Mouse (Mus musculus) megakaryocyte progenitor cell, adult 5-6 weeks (primary cell): ENCODE measurements at regions not wholly inside any gene's neighbourhood (a gene's known extent, or its start where the extent isn't known, plus 50 kb on each side); places are given as distances from the start of the nearest gene placed in this dataset.

Experiments
- ATAC-seq: replicated peaks from 2 replicates; pipeline ENCODE4 v1.8.0; 2016; ENCODE audit warnings: mild to moderate bottlenecking, moderate TSS enrichment, inconsistent platforms; ENCODE audit not compliant: poor library complexity

GRCm38 (mm10) chr4:142329600-142329999 lies 90.4 kb upstream of the Kazn start:
- ATAC-seq = no peak

DNA sequence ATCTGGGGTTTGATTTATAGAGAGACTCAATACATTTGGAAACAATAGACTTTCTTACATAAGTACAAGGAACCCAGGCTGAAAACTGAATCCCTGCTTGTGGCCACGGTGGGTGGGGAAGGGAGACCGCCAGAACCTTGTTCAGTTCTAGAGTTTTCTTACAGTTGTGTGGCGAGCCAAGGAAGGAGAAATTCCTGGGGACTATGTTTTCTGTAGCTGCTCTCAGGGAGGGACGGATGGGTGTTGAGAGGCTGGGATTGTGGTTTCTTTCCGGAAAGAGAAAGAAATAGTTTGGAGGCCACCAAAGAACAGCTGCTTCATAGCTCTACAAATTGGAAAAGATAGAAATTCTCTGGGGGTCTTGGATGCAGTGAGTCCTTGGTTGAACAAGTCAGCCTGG lies 87.3 kb upstream of the Kazn start:
- ATAC-seq = no peak

DNA sequence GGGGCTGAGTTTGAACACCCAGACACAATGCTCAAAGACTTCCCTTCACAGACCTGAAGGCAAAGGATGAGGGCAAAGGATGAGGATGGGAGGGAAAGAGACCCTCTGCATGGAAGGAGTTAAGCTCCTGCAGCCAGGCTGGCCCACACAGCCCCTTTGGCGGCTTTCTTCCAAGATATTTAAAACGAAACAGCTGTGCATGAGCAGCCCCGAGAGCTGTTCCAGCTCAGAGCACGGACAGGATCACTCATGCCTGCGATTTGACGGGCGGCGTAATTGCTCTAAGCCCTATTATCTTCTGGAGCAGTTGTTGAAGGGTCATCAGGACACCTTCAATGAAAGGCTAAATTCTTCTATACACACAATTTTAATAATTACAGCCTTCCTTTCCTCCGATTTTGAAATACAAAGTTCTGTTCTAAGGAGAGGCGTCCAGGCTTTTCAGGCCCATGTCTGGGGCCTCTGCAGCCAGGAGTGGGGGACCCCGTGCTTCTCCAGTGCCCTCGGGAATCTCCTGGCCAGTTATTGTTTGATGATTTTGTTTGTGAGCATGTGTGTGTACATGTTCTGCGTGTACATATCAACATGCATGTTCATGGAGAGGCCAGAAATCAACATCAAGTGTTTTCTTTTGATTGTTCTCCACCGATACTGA lies 82.1 kb upstream of the Kazn start:
- ATAC-seq = no peak

DNA sequence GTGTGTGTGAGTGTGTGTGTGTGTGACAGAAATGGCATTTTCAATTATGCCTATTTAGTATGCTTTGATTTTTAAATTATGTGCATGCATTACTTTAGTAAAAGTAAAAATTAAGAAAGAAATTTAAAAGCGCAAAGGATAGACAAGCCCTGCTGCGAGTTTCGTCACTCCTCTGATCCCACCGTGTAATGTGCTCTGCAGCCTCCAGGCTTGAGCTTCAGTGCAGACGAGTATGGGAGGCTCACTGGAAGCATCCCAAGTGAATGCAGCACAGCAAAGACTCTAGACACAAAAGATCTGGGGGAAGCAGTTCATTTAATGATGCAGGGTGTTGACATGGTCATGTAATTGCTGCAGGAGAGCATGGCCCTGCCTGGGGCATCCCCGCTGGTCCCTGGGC lies 71.1 kb upstream of the Kazn start:
- ATAC-seq = no peak

DNA sequence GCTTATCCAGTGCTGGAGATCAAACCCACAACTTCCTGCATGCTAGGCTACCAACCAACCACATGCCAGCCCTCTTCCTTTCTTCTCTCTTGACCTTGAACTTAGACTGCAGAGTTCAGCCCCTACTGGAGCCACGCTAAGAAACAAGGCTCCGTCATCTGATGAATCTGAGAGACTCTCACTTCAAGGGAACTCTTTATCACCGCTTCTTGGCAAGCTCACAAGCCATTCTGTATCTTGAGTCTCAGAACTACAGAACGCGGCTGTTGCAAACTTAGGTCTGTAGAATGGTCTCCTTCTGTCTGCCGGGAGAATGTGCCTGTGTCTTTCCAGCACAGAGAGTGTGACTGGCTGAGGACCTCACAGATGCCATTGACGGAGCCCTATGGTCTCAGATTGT lies 69.1 kb upstream of the Kazn start:
- no peak; the same call in 1 of the 2 replicates for ATAC-seq

DNA sequence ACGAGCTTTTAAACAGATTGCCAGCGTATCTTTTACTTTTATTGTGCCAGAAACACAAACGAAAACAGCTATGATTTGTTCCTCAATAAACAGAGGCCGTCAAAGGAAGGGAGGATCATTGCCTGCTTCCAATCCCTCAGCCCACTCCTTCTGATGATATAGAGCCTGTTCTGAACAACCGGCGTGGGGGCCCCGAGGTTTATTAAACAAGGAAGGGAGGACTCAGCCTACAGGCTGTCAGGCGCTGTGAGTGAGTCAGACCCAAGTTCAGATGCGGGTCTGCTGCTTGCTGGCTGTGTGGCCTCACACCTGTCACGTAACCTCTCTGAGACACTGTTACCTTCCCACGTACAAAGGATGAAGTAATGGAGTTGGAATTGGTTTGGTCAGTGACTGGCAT lies 68.1 kb upstream of the Kazn start:
- ATAC-seq = no peak

GRCm38 (mm10) chr4:142306076-142306475 lies 66.9 kb upstream of the Kazn start:
- ATAC-seq = no peak

- ATAC-seq = no peak
Observed at GRCm38 (mm10) chr4:142303374-142304020, 64.3 kb upstream of the Kazn start.

DNA sequence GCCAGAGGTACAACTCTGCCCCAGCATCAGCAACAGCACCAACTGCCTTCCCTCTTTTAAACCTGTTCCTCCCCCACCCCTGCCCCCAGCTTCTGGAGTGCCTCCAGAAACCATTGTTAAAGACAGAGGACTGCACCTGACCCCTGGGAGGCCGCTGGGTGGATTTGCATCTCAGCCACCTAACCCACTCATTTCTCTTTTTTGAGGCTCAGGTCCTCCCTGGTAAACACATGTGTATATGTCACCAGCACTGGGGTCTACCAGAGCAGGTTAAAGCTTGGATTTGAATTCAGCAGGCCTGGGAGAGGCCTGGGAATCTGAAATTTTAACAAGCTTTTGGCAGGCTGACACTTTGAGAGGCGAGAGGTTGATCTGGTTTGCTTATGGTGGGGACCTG lies 63.5 kb upstream of the Kazn start:
- no peak for ATAC-seq

GRCm38 (mm10) chr4:142302041-142302723 lies 63.0 kb upstream of the Kazn start:
- peak; percentile 54; the same call in 1 of the 2 replicates for ATAC-seq

DNA sequence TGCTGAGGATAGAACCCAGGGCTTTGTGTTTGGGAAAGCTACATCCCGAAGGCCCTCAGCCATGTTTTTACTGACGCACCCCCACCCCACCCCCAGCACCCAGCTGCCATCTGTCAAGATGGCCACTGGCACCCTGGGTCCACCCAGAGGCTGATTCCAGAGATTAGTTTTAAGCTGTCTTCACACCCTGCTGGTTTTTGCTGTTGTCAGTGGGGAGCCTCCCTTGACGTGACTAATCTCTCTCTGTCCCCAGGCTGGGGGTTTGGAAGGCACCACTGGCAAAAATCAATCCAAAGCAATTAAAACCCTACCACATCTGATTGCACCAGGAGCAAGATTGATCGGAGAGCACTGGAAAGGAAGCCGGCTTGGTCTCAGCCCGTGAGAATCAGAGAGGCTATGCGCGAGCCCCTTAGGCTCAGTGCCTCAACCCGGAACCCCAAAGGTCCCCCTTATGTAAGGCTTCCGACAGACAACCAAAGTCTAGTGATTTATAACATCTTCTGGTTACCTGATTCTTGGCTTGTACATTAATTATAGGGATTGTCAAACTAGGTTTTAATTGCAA lies 59.7 kb upstream of the Kazn start:
- ATAC-seq = no peak

DNA sequence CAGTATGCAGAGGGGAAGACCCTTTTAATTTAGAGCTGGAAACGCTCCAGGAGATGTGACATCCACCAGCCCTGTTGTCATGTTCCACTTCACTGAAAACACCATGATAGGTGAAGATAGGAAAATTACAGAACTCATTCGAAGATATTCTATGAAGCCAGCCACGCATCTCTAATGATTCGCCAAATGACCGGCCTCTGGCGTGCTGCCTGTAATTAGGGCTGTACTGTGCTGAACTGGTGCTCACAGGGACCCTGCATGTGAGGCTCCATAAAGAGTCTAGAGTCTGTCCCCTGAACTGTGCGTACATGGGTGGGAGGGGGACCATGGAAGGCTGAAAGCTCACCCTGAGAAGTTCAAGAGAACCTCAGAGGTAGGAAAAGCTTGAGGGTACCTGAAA lies 53.6 kb upstream of the Kazn start:
- ATAC-seq = no peak

DNA sequence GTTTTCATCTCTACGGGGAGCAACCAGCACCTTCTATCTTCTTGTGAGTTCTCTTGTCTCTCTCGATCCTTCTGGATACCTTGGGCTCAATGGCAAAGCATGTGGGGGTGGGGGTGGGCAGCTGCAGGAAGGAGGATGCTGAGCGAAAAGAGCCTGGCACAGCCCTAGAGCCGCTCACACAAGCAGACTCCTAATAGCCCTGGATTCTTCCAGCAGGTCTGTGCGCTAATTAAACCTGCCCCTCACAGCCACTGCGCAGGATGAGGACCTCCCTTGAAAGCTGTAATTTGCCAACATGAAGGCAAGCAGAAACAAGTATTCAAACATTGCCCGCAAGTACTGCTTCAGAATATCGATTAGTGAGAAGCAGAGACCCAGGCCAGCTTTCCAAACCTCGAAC lies 53.1 kb upstream of the Kazn start:
- ATAC-seq = no peak

GRCm38 (mm10) chr4:142291366-142291765 lies 52.2 kb upstream of the Kazn start:
- no peak for ATAC-seq
